Mouse (Mus musculus): Measurements from ENCODE around the gene Spp1. TPM values are rescaled to one million over a fixed set of nuclear protein-coding genes. Genes with fewer than 3 reads are reported as not detected.

Spp1 gene
- total RNA-seq, 1 experiment from 2014 or later, result 1.9 TPM

GRCm38 (mm10) chr5:104468586-104468985, 33.7 kb downstream of the Spp1 start:
- ATAC-seq (replicated peaks; ENCODE audit: insufficient number of reproducible peaks, low FRiP score, low TSS enrichment, poor library complexity, severe bottlenecking), result no peak

- no peak for ATAC-seq (replicated peaks; ENCODE audit: insufficient number of reproducible peaks, low FRiP score, low TSS enrichment, poor library complexity, severe bottlenecking)
Measured at GRCm38 (mm10) chr5:104470981-104471391, 36.1 kb downstream of the Spp1 start.

GRCm38 (mm10) chr5:104472371-104472770, 37.5 kb downstream of the Spp1 start:
- no peak for ATAC-seq (replicated peaks; ENCODE audit: insufficient number of reproducible peaks, low FRiP score, low TSS enrichment, poor library complexity, severe bottlenecking)

GRCm38 (mm10) chr5:104480367-104480766, 45.4 kb downstream of the Spp1 start:
- ATAC-seq (replicated peaks; ENCODE audit: insufficient number of reproducible peaks, low FRiP score, low TSS enrichment, poor library complexity, severe bottlenecking), result no peak

- ATAC-seq (replicated peaks; ENCODE audit: insufficient number of reproducible peaks, low FRiP score, low TSS enrichment, poor library complexity, severe bottlenecking), result no peak
Measured at GRCm38 (mm10) chr5:104482856-104483255, 47.9 kb downstream of the Spp1 start.

Other genes with a start within 250 kb of the Spp1 start
- not detected in 3 replicates for gene Dmp1, start 232.5 kb upstream of the Spp1 start, total RNA-seq (2017)
- not detected in 3 replicates for gene Ibsp, start 135.9 kb upstream of the Spp1 start, total RNA-seq (2017)
- gene Mepe, start 109.8 kb upstream of the Spp1 start, total RNA-seq (2017), result not detected in 3 replicates
- gene Pkd2, start 24.3 kb downstream of the Spp1 start, total RNA-seq (2017), result 2.5 to 5.6 TPM (median 4.1 TPM) in 3 replicates
- 10.3 to 19.3 TPM (median 11.0 TPM) in 3 replicates for gene BC005561, start 73.2 kb downstream of the Spp1 start, total RNA-seq (2017)